In the genomic region with DNA sequence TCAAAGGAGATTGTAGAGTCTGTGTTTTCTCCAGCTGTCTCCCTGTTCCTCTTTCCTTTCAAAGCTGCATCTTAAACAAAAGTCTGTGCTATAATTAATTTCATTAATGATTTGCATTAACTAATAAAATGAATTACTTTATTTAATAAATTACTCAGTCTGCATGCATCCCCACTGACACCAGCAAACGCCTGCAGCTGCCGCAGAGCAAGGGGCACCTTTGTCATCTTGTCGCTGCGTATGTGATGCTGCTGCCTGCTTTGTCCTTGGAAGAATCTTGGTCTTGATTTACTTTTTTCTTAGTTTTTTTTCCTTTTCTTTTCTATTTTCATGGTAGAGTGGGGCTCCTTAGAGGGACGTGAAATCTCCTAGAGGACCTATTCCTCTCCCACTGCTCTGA, we compare ENCODE assay signal across 15 mouse cellular contexts.
"Had no signal": no experiment of that assay in that cellular context is flagged by ENCODE, and none has a peak within 500 bp of the region (broad histone marks: within the 10 kb centered on the region; RNA-seq: fewer than 3 reads in every experiment).

No protein-coding gene starts in this region.

- H3K4me3 ChIP-seq: limb, embryonic 15.5 days; liver, embryonic 12.5 days; myocyte had no signal

- H3K27me3 ChIP-seq: limb, embryonic 15.5 days; liver, embryonic 12.5 days had no signal

- ATAC-seq: liver, embryonic 12.5 days had no signal

- H3K4me2 ChIP-seq: limb, embryonic 15.5 days; liver, embryonic 12.5 days; lung, embryonic 14.5 days had no signal

- H3K36me3 ChIP-seq: liver, embryonic 12.5 days had no signal

- DNase-seq: kidney, adult 11 months; kidney, adult 9 months; kidney, postnatal 36 days; layer of hippocampus, adult 9-11 months; layer of hippocampus, postnatal 36 days; lung, embryonic 14.5 days; lung, postnatal 10 days; lung, postnatal 4 days; right cerebral cortex, adult 18-20 months; right cerebral cortex, postnatal 25 days; thymus, postnatal 36 days had no signal

- H3K27ac ChIP-seq: kidney, postnatal 0 days; limb, embryonic 15.5 days; liver, embryonic 12.5 days had no signal

- H3K9me3 ChIP-seq: limb, embryonic 15.5 days; liver, embryonic 12.5 days had no signal

- H3K9ac ChIP-seq: limb, embryonic 15.5 days; liver, embryonic 12.5 days; lung, embryonic 14.5 days had no signal

- H3K4me1 ChIP-seq: limb, embryonic 15.5 days had no signal
